Mouse (Mus musculus) bone marrow macrophage, adult 2 months (primary cell): ENCODE results near the gene Rps27. TPM values are rescaled to one million over a fixed set of nuclear protein-coding genes. Genes with fewer than 3 reads are reported as not detected.

Source experiments
- H3K27ac ChIP-seq: 2 replicates; pipeline ENCODE4 v1.5.1; 2012; ENCODE audit warnings: low read depth, low read length; ENCODE audit not compliant: insufficient read depth
- H3K4me1 ChIP-seq: 2 replicates; pipeline ENCODE4 v1.6.1; 2012; ENCODE audit warnings: low read length; ENCODE audit not compliant: control insufficient read depth, insufficient read depth
- H3K4me3 ChIP-seq: 2 replicates; pipeline ENCODE4 v1.5.1; 2012; ENCODE audit warnings: mild to moderate bottlenecking, low read length, moderate library complexity; ENCODE audit not compliant: insufficient read depth
- CTCF ChIP-seq: IDR thresholded peaks from 2 replicates; pipeline ENCODE4 v1.5.1; 2012; ENCODE audit warnings: low read depth, mild to moderate bottlenecking, low read length, moderate library complexity
- POLR2A ChIP-seq: IDR thresholded peaks from 2 replicates; pipeline ENCODE4 v1.6.1; 2012; ENCODE audit warnings: mild to moderate bottlenecking, low read depth, low read length, borderline replicate concordance
- polyA plus RNA-seq: library from polyadenylated mRNA; stranded (reverse); fragments of >200 nt; gene quantifications from 2 replicates; pipeline ENCODE4 v1.2.4, GENCODE M21; 2012; ENCODE audit not compliant: missing spikeins, insufficient read depth, insufficient read length

The Rps27 gene
- polyA plus RNA-seq, 1 experiment: 946 TPM

DNA sequence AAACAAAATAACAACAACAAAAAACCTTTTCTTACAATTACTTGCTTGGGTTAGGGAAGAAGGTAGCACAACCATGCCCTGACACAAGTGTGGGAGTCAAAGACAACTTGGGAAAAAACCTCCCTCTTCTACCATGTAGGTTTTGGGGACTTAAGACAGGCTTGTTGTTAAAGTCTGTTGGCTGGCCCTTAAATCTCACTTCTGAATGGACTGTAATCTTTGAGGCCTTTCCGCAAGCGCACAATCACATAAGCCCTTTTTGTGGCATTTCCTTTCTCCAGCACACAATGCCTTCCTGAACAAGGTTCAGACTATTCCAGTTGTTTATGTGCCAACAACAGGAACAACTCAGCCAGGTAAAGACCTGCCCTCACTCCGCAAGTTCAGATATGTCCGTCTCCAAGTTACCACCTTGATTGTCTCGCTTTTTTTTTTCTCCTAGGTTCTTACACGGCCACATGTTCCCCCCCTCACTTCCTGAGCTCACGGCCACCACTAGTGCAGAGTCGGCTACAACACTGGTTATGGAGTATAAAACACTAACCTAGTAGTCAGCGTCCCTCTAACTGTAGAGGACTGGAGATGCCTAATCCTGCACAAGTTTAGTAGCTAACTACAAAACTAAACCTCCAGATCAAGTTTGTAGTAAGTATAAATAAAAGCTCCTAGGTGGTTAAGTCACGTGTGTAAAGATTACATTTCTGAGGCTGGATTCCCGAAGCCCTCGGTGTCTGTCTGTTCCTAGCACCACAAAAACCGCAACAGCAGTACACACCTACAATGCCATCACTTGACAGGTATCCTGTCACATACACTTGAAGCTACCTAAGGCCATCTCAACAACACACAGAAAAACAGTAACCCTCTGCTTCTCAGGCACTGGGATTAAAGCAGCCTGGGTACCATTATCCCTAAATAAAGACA is 1.7 kb downstream of the Rps27 start:
- TF ChIP-seq POLR2A: no peak
- TF ChIP-seq CTCF: no peak
- peak overlapping the region; percentile 68 for H3K4me3 ChIP-seq
- H3K4me1 ChIP-seq: peaks cover 14% of the 10 kb centered on the region
- H3K27ac ChIP-seq: no peak overlapping the region

DNA sequence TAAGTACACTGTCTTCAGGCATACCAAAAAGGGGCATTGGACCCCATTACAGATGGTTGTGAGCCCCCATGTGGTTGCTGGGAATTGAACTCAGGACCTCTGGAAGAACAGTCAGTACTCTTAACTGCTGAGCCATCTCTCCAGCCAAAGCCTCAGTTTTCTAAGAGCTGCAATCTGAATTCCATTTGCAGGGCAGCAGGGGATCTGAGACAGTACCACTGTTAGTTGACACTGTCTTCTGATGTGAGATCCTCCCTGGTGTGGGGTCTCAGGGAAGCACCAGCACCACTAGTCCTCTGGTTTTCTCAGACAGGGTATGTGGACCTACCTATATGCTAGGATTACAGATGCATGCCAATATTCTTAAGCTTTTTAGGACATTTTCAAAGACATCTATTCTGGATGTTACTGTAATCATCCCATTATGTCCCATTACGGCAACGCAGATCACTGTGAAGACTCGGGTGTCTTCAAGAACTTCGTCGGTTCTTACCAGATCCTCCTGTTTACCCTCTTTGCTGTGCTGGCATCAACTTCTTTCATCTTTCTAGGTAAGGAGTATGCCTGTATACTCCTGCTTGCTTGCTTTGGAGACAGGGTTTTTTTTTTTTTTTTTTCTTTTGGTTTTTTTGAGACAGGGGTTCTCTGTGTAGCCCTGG is 3.4 kb downstream of the Rps27 start:
- peaks cover 14% of the 10 kb centered on the region for H3K4me1 ChIP-seq
- no peak overlapping the region for H3K4me3 ChIP-seq
- no peak overlapping the region for H3K27ac ChIP-seq
- TF ChIP-seq CTCF: no peak
- no peak for TF ChIP-seq POLR2A

GRCm38 (mm10) chr3:90208662-90209061 is 4.8 kb downstream of the Rps27 start:
- Histone ChIP-seq H3K4me1 (peaks cover 9% of the 10 kb centered on the region), H3K4me3 (no peak overlapping the region), H3K27ac (no peak overlapping the region)
- no peak for TF ChIP-seq CTCF
- TF ChIP-seq POLR2A: no peak

DNA sequence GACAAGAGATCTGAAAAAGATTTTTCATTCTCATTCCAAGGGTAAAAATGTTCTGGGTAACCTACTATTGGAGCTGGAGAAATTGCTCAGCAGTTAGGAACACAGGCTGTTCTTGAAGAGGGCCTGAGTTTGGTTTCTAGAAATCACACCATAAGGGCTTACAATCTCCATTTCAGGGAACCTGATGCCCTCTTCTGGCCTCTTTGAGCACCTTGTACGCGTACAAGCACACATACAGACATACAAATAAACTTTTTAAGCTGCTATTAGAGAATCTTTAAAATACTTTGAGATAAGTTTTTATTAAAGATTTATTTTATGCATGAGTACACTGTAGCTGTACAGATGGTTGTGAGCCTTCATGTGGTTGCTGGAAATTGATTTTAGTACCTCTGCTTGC is 8.9 kb downstream of the Rps27 start:
- no peak for TF ChIP-seq CTCF
- no peak for TF ChIP-seq POLR2A
- H3K4me1 ChIP-seq: no peaks in the 10 kb centered on the region
- no peak overlapping the region for H3K27ac ChIP-seq
- no peak overlapping the region for H3K4me3 ChIP-seq

GRCm38 (mm10) chr3:90203619-90204018 is 9.8 kb downstream of the Rps27 start:
- TF ChIP-seq CTCF (no peak), POLR2A (no peak)
- no peaks in the 10 kb centered on the region for H3K4me1 ChIP-seq

GRCm38 (mm10) chr3:90202884-90203283 is 10.6 kb downstream of the Rps27 start:
- no peak overlapping the region for H3K27ac ChIP-seq
- H3K4me3 ChIP-seq: no peak overlapping the region
- no peak for TF ChIP-seq CTCF
- TF ChIP-seq POLR2A: no peak
- H3K4me1 ChIP-seq: no peaks in the 10 kb centered on the region

More at GRCm38 (mm10) chr3:90203619-90204018, 9.8 kb downstream of the Rps27 start:
- H3K4me3 ChIP-seq: no peak overlapping the region
- no peak overlapping the region for H3K27ac ChIP-seq

DNA sequence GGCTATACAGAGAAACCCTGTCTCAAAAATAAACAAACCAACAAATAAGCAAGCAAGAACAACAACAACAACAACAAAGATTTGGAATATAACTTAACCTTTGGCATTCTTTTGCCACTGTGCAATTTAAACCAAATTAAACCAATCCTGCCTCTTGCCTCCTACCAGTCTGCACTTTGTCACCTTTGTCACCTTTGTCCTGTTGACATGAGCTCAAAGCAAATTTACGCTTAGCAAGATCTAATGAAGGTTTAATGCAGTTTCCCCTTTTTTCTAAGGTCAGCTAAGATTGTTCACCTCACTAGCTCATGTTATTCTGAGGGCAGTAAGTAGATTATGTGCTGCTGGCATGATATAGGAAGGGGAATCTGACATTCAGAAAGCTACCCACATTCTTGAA is 15.9 kb downstream of the Rps27 start:
- Histone ChIP-seq H3K4me3 (no peak overlapping the region), H3K27ac (no peak overlapping the region), H3K4me1 (no peaks in the 10 kb centered on the region)
- TF ChIP-seq CTCF: no peak
- TF ChIP-seq POLR2A: no peak

DNA sequence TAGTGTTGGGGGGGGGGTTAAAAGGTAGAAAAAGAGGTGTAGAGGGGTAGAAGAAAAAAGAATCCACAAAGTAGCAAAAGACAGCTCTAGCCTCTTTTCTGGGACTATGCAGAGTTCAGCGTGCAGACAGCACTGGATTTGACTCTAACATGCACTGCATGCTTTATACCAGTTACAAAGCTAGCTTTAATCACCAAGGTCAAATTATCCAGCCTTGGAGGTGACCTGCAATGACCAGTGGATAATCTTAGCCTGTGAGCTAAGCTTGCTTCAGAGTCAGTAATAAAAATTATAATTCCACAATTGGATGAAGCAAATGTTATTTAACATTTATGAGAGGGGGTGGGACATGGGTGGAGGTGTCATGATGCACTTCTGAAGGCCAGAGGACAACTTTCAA is 17.8 kb downstream of the Rps27 start:
- Histone ChIP-seq H3K27ac (no peak overlapping the region), H3K4me1 (no peaks in the 10 kb centered on the region)
- TF ChIP-seq CTCF (no peak), POLR2A (no peak)

DNA sequence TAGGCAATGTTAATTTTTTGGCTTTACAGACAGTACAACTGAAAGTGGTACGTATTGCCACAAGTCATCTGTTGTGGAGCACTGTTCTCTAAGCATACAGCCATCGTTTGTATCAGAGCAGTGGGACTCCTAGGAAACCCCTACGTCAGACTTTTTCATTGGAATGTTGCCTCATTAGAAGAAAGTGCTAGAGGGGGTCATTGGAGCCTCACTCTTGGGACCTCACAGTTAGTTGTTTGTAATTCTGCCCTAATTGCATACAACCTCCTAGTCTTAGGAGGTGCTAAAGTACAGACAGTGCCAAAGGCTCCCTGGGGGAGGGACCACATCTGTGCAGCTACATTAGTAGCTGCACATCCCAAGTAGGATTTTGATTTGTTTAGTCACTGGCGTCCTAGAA is 18.7 kb downstream of the Rps27 start:
- H3K27ac ChIP-seq: no peak overlapping the region
- no peak overlapping the region for H3K4me3 ChIP-seq
- TF ChIP-seq CTCF (no peak), POLR2A (no peak)
- no peaks in the 10 kb centered on the region for H3K4me1 ChIP-seq

More for the DNA sequence above, 17.8 kb downstream of the Rps27 start:
- no peak overlapping the region for H3K4me3 ChIP-seq

GRCm38 (mm10) chr3:90190859-90191510 is 22.5 kb downstream of the Rps27 start:
- TF ChIP-seq CTCF: no peak
- no peak for TF ChIP-seq POLR2A
- Histone ChIP-seq H3K27ac (no peak overlapping the region), H3K4me3 (no peak overlapping the region), H3K4me1 (no peaks in the 10 kb centered on the region)
